Mouse (Mus musculus) left cerebral cortex, postnatal 14 days (tissue): Measurements from ENCODE around the gene Gm4969. TPM values are rescaled to one million over a fixed set of nuclear protein-coding genes. Genes with fewer than 3 reads are reported as not detected.
A peak's percentile ranks its signal among the peaks of the same experiment; 100 is the strongest.

ENCODE experiments used
- DNase-seq, 2 experiments: peaks; one replicate each; pipeline ENCODE4 v3.0.0; 2021 to 2022; ENCODE audit warnings: low spot score in 2 of 2, mixed read lengths in 1 of 2
- intact Hi-C: fragments of 180-260 bp; cut with DNase I; formaldehyde crosslinking; loops from one replicate; pipeline ENCODE4 v1.15.1; 2025
- total RNA-seq, 2 experiments: library from RNA; stranded (reverse); gene quantifications; 2 replicates each; pipeline ENCODE4 v1.2.3; 2021

Gm4969 gene
- total RNA-seq, 2 experiments from 2014 or later = 0.48 to 0.76 TPM

DNA sequence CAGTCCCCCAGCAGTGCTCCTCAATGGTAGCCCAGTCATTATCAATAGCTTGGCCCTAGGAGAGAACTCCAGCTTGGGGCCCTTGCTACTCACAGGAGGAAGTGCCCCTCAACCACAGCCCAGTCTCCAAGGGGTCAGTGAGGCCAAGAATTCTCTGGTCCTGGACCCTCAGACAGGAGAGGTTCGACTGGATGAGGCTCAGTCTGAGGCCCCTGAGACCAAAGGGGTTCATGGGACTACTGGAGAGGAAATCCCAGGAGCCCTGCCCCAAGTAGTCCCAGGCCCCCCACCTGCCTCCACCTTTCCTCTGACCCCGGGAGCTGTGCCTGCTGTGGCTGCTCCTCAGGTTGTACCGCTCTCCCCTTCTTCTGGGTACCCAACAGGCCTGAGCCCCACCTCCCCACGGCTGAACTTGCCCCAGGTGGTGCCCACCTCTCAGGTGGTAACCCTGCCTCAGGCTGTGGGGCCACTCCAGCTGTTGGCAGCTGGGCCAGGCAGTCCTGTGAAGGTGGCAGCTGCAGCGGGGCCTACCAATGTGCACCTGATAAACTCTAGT lies 21.7 kb downstream of the Gm4969 start:
- DNase-seq = no peak
- intact Hi-C loops = no loop called here

DNA sequence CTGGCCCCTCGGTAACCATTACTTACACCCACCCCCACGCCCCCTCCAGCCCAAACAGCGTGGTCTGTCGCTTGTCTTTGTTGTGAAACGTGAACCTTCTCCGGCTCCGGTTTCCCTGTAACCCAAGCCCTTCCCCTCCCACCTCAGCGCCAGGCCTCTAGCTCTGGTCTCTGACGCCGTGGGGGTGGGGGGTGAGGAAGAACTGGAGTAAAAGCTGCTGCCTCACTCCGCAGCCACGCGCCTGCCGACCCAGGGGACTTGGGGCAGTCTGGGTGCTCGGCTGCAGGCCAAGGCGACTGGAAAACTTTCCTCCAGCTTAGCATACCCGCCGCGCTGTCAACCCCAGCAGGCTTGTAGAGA lies 22.4 kb downstream of the Gm4969 start:
- DNase-seq = no peak
- intact Hi-C loops = no loop called here

DNA sequence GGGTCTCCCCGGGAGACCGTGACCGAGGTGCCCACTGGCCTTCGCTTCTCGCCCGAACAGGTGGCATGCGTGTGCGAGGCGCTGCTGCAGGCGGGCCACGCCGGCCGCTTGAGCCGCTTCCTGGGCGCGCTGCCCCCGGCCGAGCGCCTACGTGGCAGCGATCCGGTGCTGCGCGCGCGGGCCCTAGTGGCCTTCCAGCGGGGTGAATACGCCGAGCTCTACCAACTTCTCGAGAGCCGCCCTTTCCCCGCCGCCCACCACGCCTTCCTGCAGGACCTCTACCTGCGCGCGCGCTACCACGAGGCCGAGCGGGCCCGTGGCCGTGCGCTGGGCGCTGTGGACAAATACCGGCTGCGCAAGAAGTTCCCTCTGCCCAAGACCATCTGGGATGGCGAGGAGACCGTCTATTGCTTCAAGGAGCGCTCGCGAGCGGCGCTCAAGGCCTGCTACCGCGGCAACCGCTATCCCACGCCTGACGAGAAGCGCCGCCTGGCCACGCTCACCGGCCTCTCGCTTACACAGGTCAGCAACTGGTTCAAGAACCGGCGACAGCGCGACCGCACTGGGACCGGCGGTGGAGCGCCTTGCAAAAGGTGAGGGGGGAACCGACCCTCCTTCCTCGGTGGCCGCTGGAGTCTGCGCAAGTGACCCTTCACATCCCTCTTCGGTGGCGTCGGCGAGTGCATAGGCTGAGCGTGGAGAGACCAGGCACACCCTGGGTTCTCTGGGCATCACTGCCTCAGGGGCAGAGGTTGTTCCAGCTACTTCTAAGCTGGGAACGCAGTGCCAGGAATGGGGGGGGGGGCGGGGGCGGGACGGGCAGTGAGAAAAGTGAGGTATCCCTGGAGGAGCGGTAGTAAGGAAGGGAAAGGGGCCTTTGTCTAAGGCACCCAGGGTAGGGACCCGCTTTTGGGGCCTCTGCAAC lies 23.1 kb downstream of the Gm4969 start:
- no peak for DNase-seq
- intact Hi-C loops = no loop called here

DNA sequence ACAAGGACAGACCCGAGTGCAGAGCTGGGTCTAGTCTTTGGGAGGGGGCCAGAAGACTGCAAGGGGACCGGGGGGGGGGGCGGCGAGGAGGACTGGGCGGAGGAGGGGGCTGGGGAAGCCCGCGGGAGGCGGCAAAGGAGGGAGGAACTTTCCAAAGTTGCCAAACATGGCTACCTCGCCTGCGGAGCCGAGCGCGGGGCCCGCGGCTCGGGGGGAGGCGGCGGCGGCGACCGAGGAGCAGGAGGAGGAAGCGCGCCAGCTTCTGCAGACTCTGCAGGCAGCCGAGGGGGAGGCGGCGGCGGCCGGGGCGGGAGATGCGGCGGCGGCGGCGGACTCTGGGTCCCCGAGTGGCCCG lies 23.7 kb downstream of the Gm4969 start, which contains the start of gene Six5:
Gene Six5, plus strand, starts transcription at position 124 of the 355 bp plus-strand sequence.
- no peak for DNase-seq
- intact Hi-C loops = no loop called here

DNA sequence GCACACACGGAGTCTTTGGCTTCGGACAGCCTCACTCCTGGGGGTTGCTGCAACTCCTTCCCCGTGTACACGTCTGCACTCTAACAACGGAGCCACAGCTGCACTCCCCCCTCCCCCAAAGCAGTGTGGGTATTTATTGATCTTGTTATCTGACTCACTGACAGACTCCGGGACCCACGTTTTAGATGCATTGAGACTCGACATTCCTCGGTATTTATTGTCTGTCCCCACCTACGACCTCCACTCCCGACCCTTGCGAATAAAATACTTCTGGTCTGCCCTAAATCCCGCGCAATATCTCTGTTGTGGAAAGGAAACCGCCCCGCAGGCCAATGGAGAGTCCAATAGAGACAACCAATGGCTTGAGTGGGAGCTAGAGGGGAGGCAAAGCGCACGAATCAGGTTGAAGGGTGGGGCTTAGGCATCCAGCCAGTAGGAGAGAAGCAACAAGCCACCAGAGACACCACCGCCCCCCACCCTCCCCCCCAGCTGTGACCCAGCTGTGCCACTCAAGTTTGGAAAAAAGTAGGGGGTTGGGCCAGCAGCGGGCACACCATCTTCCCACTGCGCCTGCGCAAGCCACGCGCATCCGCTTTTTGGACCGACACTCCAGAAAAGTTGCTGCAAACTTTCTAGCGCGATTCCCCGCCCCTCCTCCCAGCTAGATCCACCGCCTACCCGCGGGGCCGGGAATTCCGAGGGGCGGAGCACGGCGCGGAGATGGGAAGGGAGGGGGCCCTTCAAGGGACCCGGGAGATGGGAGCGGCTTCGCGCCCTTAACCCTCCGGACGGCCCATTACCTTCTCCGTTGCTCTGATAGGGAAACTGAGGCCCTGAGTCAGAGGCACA lies 24.4 kb downstream of the Gm4969 start:
- intact Hi-C loops = no loop called here
- peak; percentile 86 to 94 for DNase-seq

DNA sequence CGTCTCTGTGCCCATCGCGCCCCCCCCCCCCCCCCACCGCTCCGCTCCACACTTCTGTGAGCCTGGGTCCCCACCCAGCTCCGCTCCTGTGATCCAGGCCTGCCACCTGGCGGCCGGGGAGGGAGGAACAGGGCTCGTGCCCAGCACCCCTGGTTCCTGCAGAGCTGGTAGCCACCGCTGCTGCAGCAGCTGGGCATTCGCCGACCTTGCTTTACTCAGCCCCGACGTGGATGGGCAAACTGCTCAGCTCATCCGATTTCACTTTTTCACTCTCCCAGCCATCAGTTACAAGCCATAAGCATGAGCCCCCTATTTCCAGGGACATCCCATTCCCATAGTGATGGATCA lies 25.0 kb downstream of the Gm4969 start:
- DNase-seq = peak; percentile 75 to 82
- intact Hi-C loops = no loop called here

DNA sequence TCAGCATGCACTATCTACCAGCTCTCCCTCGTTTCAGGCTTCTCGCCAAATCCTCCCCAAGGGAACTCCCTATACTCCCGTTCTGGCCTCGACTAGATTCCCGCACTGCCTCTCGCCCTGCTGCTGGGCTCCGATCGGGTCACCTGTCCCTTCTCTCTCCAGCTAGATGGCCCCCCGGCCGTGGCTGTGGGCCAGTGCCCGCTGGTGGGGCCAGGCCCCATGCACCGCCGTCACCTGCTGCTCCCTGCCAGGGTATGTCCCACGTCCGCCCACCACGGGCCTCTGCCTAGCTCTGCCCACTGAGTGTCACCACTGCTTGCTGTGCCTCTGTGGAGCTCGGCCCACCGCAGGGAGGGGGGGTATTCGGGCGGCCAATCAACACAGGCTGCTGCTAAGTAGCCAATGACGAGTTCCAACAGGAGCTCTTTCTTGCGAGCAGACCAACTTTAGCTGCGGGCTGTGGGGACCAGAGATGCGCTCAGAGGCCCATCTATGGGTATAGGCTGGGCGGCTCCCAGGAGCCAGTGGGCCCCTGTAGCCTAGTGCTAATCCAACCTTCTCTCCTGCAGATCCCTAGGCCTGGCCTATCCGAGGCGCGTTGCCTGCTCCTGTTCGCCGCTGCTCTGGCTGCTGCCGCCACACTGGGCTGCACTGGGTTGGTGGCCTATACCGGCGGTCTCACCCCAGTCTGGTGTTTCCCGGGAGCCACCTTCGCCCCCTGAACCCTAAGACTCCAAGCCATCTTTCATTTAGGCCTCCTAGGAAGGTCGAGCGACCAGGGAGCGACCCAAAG lies 25.6 kb downstream of the Gm4969 start:
- intact Hi-C loops = no loop called here
- DNase-seq = no peak

DNA sequence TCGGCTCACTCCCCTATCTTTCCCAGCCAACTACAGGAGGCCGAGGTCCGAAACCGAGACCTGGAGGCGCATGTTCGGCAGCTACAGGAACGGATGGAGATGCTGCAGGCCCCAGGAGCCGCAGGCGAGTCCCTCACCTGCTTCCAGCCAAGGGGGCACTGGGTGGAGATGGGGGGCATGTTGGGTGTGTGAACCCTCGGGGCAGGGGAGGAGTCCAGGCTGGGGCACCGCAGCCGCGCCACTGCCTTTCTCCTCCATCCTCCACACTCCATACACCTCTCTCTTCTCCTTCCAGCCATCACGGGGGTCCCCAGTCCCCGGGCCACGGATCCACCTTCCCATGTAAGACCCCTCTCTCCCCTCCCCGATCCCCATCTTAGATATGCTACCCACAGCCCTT lies 26.3 kb downstream of the Gm4969 start:
- no peak for DNase-seq
- intact Hi-C loops = no loop called here

DNA sequence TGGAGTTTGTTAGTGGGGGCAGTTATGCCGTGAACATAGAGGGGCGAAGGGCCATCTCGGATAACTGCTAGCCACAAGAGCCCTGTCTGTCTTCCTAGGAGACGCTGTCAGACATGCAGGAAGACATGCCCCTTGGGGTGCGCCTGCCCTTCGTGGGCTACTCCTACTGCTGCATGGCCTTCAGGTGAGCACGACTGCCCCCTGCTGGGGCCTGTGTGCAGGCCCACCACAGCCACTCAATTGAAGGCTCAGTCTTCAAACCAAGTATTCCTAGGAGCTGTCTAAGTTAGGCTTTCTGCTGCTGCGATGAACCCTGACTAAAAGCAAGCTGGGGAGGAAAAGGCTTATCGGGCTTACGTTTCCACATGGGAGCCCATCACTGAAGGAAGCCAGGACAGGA lies 29.4 kb downstream of the Gm4969 start:
- DNase-seq = peak; percentile 63 to 72
- intact Hi-C loops = no loop called here

DNA sequence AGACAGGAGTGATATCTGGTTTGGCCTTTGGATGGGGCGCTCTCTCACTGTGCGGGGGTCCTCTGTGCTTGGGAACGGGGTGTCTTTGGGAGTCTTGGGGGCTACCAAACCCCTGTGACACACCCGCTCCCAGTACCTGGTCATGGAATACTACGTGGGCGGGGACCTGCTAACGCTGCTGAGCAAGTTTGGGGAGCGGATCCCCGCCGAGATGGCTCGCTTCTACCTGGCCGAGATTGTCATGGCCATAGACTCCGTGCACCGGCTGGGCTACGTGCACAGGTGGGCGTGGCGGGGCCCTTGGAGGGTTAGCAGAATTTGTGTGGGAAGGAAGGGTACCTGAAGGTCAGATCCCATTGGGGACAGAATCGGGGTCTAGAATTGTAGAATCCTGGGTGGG lies 31.4 kb downstream of the Gm4969 start:
- intact Hi-C loops = no loop called here
- DNase-seq = no peak

DNA sequence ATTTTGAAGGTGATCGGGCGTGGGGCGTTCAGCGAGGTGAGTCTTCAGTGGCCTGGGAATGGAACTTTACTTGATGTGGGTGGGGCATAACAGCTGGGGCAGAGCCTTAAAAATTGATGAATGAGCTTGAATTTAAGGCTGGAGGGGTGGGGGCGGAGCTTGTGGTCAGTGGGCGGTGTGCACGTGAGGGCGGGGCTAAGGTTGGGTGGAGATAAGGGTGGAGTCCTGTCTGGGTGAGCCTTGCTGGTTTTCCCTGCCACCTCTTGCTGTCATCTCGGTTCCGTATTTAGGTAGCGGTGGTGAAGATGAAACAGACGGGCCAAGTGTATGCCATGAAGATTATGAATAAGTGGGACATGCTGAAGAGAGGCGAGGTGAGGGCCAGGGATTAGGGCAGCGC lies 32.1 kb downstream of the Gm4969 start:
- intact Hi-C loops = no loop called here
- no peak for DNase-seq

DNA sequence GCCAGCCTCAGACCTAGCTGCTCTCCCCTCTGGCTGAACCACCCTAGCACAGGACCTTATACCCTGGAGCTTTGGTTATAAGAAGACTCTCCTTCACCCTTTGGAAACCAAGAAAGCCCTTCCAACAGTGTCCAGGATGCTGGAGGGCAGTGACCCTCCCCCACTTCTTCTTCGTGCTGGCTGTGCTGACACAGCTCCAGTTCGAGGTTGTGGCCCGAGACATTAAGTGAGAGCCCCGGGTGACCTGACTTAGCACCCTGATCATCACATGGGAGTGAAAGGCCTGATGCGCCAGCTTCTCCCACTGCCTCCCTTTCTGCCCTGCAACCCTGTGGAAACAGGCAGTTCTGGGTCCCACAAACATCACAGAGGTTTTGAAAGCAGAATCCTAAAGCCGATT lies 32.7 kb downstream of the Gm4969 start:
- intact Hi-C loops = no loop called here
- no peak for DNase-seq

DNA sequence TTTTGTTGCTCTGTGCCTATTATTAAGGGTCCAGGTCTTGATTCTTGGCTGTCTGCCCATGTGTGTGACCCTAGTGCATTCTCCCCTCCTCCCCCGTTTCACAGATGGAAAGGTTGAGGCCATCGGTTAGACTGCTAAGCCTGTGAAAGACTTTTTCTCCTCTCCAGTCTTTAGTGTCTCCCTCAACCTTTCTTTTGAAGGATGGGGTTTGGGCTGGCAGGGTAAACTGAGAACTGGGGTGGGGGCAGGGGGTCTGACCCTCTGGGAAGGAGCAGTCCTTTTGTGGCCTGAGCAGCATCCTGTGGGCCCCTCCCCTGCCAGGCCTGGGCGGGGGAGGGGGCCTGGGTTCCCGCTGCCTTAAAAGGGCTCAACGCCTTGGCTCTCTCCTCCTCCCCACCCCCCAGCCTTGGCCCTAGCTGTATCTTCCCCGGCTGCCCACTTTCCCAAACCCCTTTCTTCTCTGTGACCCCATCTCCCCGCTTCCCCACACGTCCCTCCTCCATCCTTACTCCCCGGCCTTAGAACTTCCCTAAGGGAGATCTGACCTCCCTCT lies 33.2 kb downstream of the Gm4969 start:
- DNase-seq = no peak
- intact Hi-C loops = no loop called here

DNA sequence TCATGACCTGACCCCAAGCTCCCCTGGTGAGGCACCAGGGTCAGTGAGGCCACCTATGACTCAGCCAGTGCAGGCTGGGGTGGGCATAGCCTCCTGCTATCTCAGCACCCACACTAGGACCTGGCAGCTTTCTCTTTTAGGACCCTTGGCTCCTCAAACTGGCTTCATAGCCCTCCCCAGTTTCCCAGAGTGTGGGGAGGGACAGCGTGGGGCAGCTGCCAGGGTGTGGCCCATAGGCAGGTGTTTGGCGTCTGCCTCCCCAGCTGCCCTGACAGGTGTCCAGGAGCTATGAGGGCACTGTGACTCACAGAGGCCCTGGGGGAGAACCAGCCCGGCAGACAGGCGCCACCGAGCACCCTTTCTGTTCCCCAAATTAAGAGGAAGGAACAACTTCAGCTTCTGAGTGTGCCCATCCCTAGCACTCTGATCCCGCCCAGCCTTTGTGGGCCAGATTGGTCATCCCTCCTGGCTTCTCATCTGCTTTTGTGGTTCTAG lies 33.8 kb downstream of the Gm4969 start:
- no peak for DNase-seq
- intact Hi-C loops = no loop called here

DNA sequence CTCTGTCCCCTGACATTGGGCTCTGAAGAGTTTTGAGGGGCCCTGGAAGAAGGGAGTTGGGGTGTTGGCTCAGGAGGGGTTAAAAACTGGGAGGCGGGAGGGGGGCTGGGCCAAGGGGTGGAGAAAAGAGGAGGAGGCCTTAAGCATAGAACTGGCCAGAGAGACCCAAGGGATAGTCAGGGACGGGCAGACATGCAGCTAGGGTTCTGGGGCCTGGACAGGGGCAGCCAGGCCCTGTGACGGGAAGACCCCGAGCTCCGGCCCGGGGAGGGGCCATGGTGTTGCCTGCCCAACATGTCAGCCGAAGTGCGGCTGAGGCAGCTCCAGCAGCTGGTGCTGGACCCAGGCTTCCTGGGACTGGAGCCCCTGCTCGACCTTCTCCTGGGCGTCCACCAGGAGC lies 34.5 kb downstream of the Gm4969 start, which contains the start of gene Dmpk:
Gene Dmpk, plus strand, starts transcription at position 149 of the 400 bp plus-strand sequence.
- intact Hi-C loops = no loop called here
- no peak for DNase-seq

DNA sequence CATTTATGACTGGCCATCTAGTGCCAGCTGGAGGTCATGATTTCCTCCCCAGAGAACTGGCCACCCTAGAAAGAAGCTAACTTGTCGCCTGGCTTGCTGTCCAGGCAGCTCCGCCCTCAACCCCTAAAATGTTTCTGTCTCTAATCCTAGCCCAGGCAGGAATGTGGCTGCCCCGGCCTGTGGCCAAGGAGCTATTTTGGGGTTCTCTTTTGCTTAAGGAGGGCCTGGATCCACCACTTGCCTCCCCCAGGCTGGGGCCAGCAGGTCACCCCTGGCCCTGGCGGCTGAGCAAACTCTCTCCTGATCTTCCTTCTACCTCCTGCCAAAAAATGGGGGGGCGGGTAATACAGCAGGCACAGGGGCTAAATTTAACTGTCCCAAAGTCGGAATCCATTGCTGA lies 35.1 kb downstream of the Gm4969 start:
- DNase-seq = no peak
- intact Hi-C loops = no loop called here

DNA sequence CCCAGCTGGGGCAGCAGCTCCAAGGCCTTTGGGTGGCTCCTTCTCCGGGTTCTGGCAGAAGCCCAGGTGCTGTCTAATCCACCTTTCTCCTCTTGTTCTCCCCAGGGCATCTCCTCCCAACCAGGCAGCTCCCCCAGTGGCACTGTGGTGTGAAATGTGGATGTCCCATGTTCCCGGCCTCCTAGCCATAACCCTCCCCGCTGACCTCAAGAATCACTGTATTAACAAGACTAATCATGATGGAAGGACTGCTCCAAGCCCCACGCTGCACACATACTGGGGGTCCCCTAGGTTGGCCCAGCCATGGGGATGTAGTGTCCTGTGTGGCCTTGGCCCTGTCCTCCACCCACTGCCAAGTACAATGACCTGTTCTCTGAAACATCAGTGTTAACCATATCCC lies 36.0 kb downstream of the Gm4969 start:
- intact Hi-C loops = no loop called here
- DNase-seq = no peak

DNA sequence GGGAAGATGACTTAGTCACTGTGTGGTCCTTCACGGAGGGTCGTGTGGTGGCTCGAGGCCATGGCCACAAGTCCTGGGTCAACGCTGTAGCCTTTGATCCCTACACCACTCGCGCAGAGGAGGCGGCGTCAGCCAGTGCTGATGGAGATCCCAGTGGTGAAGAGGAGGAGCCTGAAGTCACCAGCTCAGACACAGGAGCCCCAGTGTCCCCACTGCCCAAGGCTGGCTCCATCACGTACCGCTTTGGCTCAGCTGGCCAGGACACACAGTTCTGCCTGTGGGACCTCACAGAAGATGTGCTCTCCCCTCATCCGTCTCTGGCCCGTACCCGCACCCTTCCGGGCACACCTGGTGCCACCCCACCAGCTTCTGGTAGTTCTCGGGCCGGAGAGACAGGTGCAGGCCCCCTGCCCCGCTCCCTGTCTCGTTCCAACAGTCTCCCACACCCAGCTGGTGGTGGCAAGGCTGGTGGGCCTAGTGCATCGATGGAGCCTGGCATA lies 37.7 kb downstream of the Gm4969 start:
- DNase-seq = no peak
- intact Hi-C loops = no loop called here

DNA sequence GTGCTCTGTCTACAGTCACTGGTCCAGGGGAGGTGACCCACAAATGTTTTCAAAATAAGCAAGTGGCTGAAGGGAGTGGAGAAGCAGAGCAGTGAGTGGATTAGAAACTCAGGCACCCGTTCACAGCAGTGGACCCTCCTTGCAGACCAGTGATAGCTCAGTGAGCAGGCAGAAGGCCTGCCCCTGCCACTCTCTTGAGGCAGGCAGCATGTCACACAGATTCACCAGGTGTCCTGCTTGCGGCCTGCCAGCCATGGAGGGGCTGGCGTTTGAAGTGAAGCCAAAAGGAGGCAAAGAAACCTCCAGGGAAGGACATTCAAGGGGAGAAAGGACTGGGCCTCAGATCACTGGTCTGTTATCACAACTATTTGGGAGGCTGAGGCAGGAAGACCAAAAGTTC lies 39.4 kb downstream of the Gm4969 start:
- intact Hi-C loops = no loop called here
- DNase-seq = no peak
